Mouse (Mus musculus): ENCODE measurements around the gene Vegfa.

GRCm38 (mm10) chr17:46034110-46034509, 1.9 kb upstream of the Vegfa start:
- TF ChIP-seq CTCF (IDR thresholded peaks at IDR 0.05; ENCODE audit: control insufficient read depth, insufficient read depth, insufficient read length) = no peak
- TF ChIP-seq MAX (IDR thresholded peaks at IDR 0.05) = no peak
- no peak for TF ChIP-seq USF1 (IDR thresholded peaks at IDR 0.05; ENCODE audit: low read depth)
